Comparison of ENCODE assay signal across 9 mouse cellular contexts in genomic region chr13:56563075-56563474, GRCm38 (mm10). TPM values are rescaled to one million over a fixed set of nuclear protein-coding genes. Genes with fewer than 3 reads are reported as not detected.
DNase-seq lines count a peak whose midpoint lies in the region; ATAC-seq and TF ChIP-seq lines count a peak whose summit lies in the region.
"Had no signal": no experiment of that assay in that cellular context is flagged by ENCODE, and none has a peak within 500 bp of the region (broad histone marks: within the 10 kb centered on the region; RNA-seq: fewer than 3 reads in every experiment).

No protein-coding gene starts in this region.

- no peaks in the 10 kb centered on the region for H3K27me3 ChIP-seq in neural tube, embryonic 15.5 days (replicated peaks)
- H3K27me3 ChIP-seq in small intestine, adult 2 months (ENCODE audit: control insufficient read depth, insufficient read depth, low read length): no peaks in the 10 kb centered on the region
- H3K27me3 ChIP-seq: heart, embryonic 15.5 days had no signal

- no peak overlapping the region for H3K4me2 ChIP-seq in neural tube, embryonic 15.5 days
- H3K4me2 ChIP-seq: heart, embryonic 15.5 days had no signal

- no peak overlapping the region for H3K9ac ChIP-seq in neural tube, embryonic 15.5 days (replicated peaks)
- H3K9ac ChIP-seq: heart, embryonic 15.5 days had no signal

- no peaks in the 10 kb centered on the region for H3K9me3 ChIP-seq in neural tube, embryonic 15.5 days (replicated peaks)
- H3K9me3 ChIP-seq: heart, embryonic 15.5 days had no signal

- no peak overlapping the region for H3K27ac ChIP-seq in gastrocnemius, adult 2 months
- no peak overlapping the region for H3K27ac ChIP-seq in neural tube, embryonic 15.5 days (replicated peaks)
- no peak overlapping the region for H3K27ac ChIP-seq in bone marrow, adult 2 months (ENCODE audit: control insufficient read depth, insufficient read depth, low read depth, low read length, poor library complexity)
- no peak overlapping the region for H3K27ac ChIP-seq in small intestine, adult 2 months (ENCODE audit: insufficient read depth, low read depth, low read length)
- H3K27ac ChIP-seq: heart, embryonic 15.5 days had no signal

- ATAC-seq in neural tube, embryonic 15.5 days (ENCODE audit: low FRiP score): no peak

- intact Hi-C loops in gastrocnemius, adult 2 months (cut with DNase I): loop anchor here (1.0 kb wide), 1 partner anchor 95 kb away; no protein-coding TSS in a partner anchor

- no peaks in the 10 kb centered on the region for H3K36me3 ChIP-seq in neural tube, embryonic 15.5 days
- no peaks in the 10 kb centered on the region for H3K36me3 ChIP-seq in small intestine, adult 2 months (ENCODE audit: control insufficient read depth, insufficient read depth, low read length)
- H3K36me3 ChIP-seq: heart, embryonic 15.5 days had no signal

- no peak overlapping the region for H3K4me3 ChIP-seq in gastrocnemius, adult 2 months
- no peak overlapping the region for H3K4me3 ChIP-seq in neural tube, embryonic 15.5 days (replicated peaks)
- H3K4me3 ChIP-seq in bone marrow, adult 2 months (replicated peaks; ENCODE audit: control insufficient read depth, low read depth, low read length): no peak overlapping the region
- H3K4me3 ChIP-seq in small intestine, adult 2 months (ENCODE audit: low read depth, low read length): no peak overlapping the region
- H3K4me3 ChIP-seq: heart, embryonic 15.5 days had no signal

- WGBS in neural tube, embryonic 15.5 days: 37% methylated on average over 6 of the region's 6 CpGs
- 25% methylated on average over 6 of the region's 6 CpGs for WGBS in bone marrow, adult 2 months
- WGBS in small intestine, adult 2 months: 36% methylated on average over 6 of the region's 6 CpGs

- TF ChIP-seq POLR2A in bone marrow, adult 2 months (IDR thresholded peaks at IDR 0.05; ENCODE audit: borderline replicate concordance, control insufficient read depth, low read depth, low read length): no peak
- no peak for TF ChIP-seq POLR2A in small intestine, adult 2 months (IDR thresholded peaks at IDR 0.05; ENCODE audit: low read depth, low read length)

- DNase-seq in gastrocnemius, adult 2 months: peak; percentile 55
- no peak for DNase-seq in gastrocnemius, postnatal 25 days
- peak; percentile 30 for DNase-seq in neural tube, embryonic 10.5 days (ENCODE audit: extremely low spot score, low spot score)
- DNase-seq in kidney, postnatal 10 days: peak; percentile 77
- DNase-seq in spleen, postnatal 4 days (ENCODE audit: low spot score in 2 of 2): no peak

- H3K4me1 ChIP-seq in neural tube, embryonic 15.5 days: peaks cover 6% of the 10 kb centered on the region; the same call in 1 of the 2 replicates
- no peaks in the 10 kb centered on the region for H3K4me1 ChIP-seq in bone marrow, adult 2 months (ENCODE audit: control insufficient read depth, insufficient read depth, low read length)
- peaks cover 6% of the 10 kb centered on the region for H3K4me1 ChIP-seq in small intestine, adult 2 months (ENCODE audit: control insufficient read depth, insufficient read depth, insufficient read length, low read length)

- peak; percentile 76 for TF ChIP-seq CTCF in gastrocnemius, adult 2 months (IDR thresholded peaks at IDR 0.05)
- TF ChIP-seq CTCF in bone marrow, adult 2 months (IDR thresholded peaks at IDR 0.05; ENCODE audit: control insufficient read depth, insufficient read depth, low read length): peak; percentile 54
- peak; percentile 71; the same call in 1 of the 2 replicates for TF ChIP-seq CTCF in small intestine, adult 2 months (IDR thresholded peaks at IDR 0.05; ENCODE audit: extremely low read depth, insufficient read length, insufficient replicate concordance, low read depth, low read length)

RNA-seq across cellular contexts. Expression of gene Lect2, which starts 14.8 kb away (rescaled TPM):
- total RNA-seq in gastrocnemius, adult 2 months (2021): not detected
- total RNA-seq in gastrocnemius, postnatal 25 days (2021): not detected
- 0.37 TPM in 1 of 2 replicates, not detected in the other for polyA plus RNA-seq in neural tube, embryonic 15.5 days (2015; fragmentation: Nextera tagmentation; extraction: Ambion mirVana)
- polyA plus RNA-seq in bone marrow, adult 2 months (2011; ENCODE audit: insufficient read depth, insufficient read length, low replicate concordance, missing spikeins): not detected in 2 replicates
- polyA plus RNA-seq in small intestine, adult 2 months (2012; rRNA removed): 2.5 TPM in 1 of 2 replicates, not detected in the other
- polyA plus RNA-seq: heart, embryonic 15.5 days had no signal

RNA-seq across cellular contexts. Expression of gene Fbxl21, which starts 40.8 kb away (rescaled TPM):
- total RNA-seq in gastrocnemius, adult 2 months (2021): not detected
- under 1 TPM in 1 of 2 experiments, not detected in 1; 0.51 TPM for total RNA-seq in gastrocnemius, postnatal 25 days (2021)
- polyA plus RNA-seq in neural tube, embryonic 15.5 days (2015; fragmentation: Nextera tagmentation; extraction: Ambion mirVana): 3.0 and 4.4 TPM in 2 replicates
- polyA plus RNA-seq in bone marrow, adult 2 months (2011; ENCODE audit: insufficient read depth, insufficient read length, low replicate concordance, missing spikeins): not detected in 2 replicates
- 0.60 and 2.2 TPM in 2 replicates for polyA plus RNA-seq in small intestine, adult 2 months (2012; rRNA removed)

RNA-seq across cellular contexts. Expression of gene Tgfbi, which starts 46.2 kb away (rescaled TPM):
- total RNA-seq in gastrocnemius, adult 2 months (2021): 10 to 100 TPM; 13.0 to 24.8 TPM
- 10 to 100 TPM; 19.2 to 20.5 TPM for total RNA-seq in gastrocnemius, postnatal 25 days (2021)
- polyA plus RNA-seq in neural tube, embryonic 15.5 days (2015; fragmentation: Nextera tagmentation; extraction: Ambion mirVana): 7.7 and 26.4 TPM in 2 replicates
- polyA plus RNA-seq in bone marrow, adult 2 months (2011; ENCODE audit: insufficient read depth, insufficient read length, low replicate concordance, missing spikeins): 18.7 and 49.4 TPM in 2 replicates
- polyA plus RNA-seq in small intestine, adult 2 months (2012; rRNA removed): 67.9 and 221 TPM in 2 replicates

Comparison
In these comparisons a context has a peak if more than half of its experiments do, and no peak if none do; other contexts are left out.
1. DNase-seq: peak in gastrocnemius, adult 2 months (single experiment), neural tube, embryonic 10.5 days (single experiment) and kidney, postnatal 10 days (single experiment); none in gastrocnemius, postnatal 25 days (single experiment) and spleen, postnatal 4 days (0 of 2).
2. Peak in every context shown above with its lines, with median percentiles within 50 percentile points of each other: CTCF ChIP-seq.